Mouse (Mus musculus) kidney, postnatal 14 days (tissue): ENCODE results near the gene Pafah1b1.

Source experiments
- DNase-seq: peaks from one replicate; pipeline ENCODE4 v3.0.0; 2022; ENCODE audit warnings: mixed read lengths

The Pafah1b1 gene

DNA sequence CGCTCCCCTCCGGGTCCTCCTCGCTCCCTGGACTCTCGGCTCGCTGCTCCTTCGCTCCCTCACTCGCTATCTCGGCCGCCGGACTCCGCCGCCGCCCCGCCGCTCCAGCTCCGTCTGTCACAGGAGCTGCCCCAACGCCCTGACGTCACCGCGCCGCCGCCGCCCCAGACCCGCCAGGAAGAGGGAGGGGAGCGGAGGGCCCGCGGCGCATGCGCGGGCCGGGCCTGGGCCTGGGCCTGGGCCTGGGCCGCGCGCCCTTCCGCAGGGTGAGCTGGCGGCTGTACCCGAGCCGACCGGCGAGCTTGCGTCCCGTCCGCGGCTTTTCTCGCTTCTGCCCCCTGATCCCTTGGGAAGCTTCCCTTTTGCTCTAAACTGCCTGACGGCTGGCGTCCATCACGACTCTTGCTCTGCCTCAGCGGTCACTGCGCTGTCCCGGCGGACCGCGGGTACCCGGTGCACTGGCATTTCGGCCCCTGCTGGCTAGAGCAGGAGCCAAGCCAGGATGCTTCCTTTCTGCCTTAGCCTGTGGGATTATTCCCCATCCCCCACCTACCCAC lies at the start of gene Pafah1b1:
TSS of gene Pafah1b1 (minus strand) at position 436 of the 557 bp plus-strand sequence.
- DNase-seq: peak; percentile 98

DNA sequence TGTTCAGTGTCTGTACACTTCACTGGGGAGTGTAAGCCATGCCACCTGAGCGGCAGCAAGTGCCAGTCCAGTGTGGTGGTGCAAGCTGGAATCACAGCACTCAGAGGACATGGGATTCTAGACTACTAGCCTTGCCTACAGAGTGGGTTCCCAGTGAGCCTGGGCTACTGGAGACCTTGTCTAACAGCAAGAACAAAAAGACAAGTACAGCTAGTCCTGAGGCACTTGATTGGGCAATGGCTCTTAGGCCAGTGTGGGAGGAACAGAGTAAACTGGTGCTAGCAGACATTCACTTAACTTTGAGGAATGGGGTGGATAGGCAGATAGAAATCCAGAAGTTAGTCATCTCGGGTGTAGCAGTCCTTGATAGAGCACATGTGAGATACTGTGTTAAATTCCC lies 47.9 kb upstream of the Pafah1b1 start:
- DNase-seq: no peak

DNA sequence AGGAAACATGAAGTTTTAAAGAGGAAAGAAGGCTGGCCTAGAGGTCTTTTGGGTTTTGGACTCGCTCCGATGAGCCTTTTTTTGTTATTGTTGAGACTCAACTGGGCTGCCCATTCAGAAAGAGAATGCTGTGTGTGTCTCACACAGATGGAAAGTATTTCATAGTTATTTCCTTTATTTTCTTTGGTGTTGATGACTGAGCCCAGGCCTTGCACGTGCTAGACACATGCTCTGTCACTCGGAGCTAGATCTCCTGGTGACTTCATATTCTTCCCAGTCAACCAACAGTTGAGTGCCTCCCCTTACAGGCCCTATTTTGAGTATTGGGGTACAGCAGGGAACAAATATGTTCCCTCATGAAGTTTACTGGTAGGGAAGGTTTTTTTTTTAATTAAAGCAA lies 47.2 kb upstream of the Pafah1b1 start:
- no peak for DNase-seq

DNA sequence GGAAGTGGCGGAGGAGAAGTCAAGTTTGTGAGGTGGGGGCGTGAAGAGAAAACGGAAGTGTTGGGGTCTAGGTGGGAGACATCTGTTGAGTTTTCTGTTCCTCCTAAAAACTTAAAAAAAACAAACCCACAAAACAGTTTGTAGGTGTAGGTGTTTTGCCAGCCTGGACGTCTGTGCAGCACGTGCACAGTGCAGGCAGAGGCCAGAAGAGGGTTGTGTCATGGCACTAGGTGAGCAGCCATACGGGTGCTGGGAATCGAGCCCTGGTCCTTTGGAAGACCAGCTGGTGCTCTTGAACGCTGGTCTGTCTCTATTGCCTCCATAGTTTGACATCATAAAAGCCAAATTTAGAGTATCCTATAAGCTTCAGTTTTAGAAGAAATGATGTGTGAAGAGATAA lies 46.8 kb upstream of the Pafah1b1 start:
- DNase-seq: no peak

DNA sequence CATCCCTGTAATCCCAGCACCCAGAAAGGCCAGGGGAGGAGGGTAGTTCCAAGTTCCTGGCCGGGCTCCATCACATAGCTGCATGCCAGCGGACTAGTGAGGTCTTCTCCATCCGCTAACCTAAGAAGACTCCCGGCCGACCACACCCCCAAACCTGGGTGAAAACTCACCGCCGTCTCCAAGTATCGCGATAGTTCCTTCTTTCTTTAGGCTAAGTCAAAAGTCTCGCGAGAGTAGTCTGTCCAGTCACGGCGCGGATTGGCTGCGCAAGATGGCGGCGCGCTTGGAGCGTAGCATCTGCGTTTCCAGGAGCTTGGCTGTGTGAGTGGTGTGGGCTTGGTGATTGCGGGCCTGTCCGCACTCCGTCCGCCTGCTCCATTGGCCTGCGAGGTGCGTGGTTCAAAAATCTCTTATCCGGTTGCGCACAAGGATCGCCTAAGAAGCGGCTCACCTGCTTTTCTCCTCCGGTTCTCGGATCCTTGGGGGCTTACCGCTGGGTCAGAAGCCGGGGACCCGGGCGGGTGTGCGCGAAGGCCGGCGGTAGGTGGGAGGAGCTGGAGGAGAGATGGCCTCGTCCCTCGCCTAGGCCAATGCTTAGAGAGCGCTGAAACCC lies 46.2 kb upstream of the Pafah1b1 start, which contains the start of gene Mettl16:
TSS of gene Mettl16 (plus strand) at position 236 of the 613 bp plus-strand sequence.
- DNase-seq: peak; percentile 97

DNA sequence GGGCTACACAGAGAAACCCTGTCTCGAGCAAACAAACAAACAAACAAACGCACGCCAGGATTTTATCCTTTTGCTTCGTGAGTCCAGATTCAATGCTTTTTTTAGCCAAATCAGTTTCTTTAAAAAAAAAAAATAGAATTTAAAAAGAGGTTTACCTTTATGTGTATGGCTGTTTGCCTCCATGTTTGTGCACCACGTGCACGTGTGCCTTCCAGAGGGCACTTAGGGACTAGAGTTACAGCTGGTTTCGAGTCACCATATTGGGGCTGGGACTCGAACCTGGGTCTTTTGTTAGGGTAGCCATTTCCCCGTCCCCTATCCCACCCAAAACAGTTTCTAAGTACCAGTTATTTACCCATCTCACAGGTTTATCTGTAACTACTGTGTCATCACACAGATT lies 45.6 kb upstream of the Pafah1b1 start:
- DNase-seq: no peak

DNA sequence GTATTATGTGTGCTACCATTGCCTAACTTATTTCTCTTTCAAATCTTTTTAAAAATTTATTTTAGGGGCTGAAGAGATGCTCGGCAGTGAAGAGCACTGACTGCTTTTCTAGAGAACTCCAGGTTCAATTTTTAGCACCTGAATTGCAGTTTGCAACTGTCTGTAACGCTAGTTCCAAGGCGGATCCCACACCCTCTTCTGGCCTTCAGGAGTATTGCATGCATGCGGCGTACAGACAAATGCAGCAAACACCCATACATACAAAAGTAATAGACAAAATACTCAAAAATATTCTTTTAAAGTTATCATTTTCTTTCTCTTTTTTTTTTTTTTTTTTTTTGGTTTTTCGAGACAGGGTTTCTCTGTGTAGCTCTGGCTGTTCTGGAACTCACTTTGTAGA lies 43.6 kb upstream of the Pafah1b1 start:
- peak; percentile 44 for DNase-seq

DNA sequence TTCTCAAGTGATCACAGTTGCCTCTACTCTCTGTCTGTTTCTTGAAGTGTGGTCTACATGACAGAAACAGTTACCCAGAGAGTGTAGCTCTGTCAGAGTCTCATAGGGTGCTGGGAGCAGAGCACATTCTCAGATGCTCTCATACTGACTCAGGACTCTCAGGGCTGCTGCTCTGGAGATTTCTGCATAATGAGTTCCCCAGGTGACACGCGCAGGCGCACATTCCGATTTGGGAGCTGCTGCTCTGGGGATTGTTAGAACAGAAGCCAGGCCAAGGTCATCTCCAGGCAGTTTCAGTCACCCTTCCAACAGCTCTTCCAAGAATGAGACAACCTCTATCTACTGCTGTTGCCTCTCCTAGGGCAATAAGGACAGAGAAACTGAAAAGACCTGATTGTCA lies 43.0 kb upstream of the Pafah1b1 start:
- DNase-seq: peak; percentile 40

DNA sequence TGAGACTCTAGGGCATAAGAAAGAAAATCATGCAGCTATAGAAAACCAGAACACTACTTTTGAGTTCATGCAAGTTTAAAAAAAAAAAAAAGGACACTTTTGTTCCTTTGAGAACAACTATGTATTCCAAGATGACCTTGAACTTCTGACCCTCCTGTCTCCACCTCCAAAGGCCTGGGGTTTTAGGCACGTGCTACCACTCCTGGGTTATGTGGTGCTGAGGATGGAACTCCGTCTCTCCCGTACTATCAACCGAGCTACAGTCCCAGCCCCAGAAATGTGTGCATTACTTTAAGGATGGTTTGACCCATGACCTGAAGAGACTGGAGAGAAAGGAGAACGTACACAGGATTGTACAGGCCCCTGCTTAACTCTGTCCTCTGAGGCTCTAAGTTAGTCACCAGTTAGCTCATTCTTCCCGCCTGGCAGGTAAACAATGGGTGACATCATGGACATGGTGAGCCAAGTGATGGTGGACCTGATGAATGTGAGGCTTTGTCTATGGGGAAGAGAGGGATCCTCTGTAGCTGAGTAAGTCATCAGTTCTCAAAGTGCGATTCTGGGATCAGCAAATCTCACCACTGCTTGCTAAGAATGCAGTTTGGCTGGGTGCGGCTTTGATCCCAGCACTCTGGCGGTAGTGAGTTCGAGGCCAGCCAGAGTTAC lies 39.6 kb upstream of the Pafah1b1 start:
- no peak for DNase-seq

DNA sequence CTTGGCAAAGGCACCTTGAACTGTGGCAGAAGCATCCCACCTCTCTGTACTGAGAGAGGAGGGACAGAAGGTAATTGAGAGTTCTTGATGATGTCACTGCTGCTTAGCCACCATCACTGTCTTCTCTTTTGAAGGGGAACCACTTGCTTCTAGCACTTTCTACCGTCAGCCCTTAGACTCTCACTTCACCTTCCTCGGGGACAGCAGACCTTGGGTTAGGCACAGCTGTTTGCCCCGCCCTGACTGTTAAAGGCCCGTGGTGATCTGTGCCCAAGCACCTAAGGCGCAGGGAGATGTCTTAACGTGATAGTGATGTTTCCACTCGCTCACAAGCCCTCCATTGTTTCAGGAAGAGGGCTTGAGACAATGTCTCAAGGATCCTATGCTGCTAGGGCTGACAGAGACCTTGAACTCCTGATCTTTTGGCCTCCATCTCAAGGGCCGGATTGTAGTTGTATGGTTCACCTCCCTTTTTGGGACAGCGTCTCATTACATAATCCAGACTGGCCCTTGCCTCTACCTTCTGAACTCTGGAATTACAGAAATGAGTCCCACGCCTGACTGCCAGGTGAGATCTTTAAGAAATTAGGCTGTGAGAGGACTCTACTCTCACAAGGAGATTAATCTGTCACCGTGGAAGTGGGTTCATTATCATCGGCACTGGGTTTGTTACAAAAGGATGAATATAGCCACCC lies 36.7 kb upstream of the Pafah1b1 start:
- DNase-seq: no peak

DNA sequence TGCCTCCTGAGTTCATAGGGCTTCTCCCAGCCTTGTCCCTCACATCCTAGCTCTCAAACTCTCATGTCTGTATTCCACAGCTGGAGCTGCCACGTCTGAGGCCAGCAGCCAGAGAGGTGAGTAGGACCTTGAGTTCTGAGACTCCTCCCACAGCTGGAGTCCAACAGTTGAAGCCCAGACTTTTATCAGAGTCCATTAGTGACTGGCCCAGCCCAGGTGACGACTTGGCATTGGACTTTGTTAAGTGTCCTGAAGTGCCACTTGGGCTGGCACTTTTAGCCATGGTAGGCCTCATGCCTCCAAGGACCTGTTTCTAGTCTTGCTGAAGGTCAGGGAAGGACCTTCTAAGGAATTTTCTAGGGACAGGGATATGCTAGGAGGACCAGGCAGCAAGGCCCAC lies 32.2 kb upstream of the Pafah1b1 start:
- peak; percentile 17 for DNase-seq

DNA sequence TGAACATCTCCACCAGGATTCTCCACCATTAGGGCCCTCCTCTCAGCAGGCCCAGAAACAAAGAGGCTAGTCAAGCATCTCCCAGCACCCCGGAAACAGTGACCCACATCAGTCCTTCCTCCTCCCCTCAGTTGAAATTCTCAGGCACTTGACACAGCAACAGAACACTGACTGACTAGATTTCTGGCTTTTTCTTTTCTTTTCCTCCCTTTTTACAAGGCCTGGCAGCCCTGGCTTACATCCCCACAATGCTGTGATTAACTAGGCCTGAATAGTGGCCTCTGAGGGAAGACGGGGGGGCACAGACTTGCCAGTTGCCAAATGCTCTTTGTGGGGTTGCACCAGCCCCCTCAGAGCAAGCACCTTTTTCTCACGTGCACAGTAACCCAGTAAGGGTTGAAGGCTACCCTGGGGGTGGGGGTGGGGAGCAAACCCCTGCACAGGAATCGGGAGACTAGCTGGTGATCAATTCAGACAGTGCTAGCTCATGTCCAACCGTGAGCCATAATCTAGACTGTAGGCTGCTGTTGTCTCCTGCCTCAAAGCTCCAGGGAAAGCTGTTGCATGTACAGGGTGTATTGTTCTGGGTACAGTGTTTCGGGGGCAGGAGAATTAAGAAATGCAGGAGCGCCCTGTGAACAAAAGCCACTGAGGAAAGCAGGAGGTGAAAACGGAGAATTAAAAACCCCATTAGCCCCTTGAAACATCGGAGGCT lies 27.0 kb upstream of the Pafah1b1 start:
- DNase-seq: no peak

DNA sequence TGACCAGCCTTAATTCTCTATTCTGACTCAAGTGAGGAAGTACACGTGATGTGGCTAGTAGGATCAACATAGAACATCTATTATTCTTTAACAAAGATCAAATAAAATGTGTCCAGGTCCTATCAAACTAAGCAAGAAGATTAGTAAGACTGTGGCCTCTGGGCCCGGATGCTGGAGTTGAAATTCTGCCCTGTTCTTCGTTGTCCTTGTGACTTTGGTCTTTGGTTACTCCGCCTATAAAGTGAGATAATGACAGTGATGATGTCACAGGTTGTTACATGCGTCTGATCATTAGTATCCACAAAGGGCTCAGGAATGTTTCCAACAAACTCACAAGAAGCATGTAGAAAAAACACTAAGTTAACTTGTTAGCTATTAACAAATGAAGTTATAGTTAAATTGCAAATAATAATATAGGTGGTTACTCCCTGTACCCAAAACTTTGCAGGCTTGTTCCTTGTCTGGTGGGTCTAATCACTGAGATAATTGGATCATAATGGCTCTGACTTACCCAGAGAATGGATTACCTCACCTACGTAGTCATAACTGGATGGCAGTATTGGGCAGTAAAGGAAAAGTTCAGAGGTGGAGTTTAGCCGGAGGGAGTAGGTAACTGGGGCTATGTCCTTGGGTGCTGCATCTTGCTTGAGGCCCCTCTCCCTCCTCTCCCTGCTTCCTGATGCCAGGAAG lies 26.3 kb upstream of the Pafah1b1 start:
- no peak for DNase-seq

DNA sequence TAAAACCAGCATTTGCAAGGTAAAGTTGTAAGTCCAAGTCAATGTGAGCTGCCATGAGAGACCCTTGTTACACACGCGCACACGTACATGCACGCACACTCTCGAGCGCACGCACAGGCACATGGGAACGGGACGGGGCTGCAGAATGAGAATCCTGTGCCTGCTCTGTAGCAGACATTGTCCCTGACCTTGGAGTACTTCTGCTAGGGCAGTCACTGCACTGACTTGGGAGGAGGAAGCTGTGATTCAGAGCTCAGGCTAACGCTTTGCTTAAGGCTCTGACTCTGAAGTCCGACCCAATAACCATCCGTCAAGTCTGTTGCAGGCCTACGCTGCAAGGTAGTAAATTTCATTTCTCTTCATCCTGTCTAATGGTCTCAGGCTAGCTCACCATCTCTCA lies 24.8 kb upstream of the Pafah1b1 start:
- DNase-seq: no peak

DNA sequence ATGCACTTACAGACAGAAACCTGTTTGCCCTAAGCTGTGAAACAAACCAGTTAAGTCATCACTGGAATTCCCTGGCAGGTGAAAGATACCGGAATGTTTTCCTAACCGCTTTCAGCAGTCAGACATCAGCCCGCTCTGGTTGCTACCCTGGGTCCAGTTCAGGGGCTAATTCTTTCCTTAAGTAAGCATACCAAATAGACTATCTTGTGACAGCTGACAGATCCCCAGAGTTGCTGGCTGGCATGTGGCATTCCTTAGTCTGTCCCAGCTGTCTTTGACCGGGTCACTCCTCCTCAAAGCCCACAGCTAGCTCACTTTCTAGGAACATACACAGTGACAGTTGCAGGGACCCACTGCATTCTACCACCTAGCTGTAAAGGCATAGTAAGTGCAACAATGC lies 23.6 kb upstream of the Pafah1b1 start:
- DNase-seq: peak; percentile 17

DNA sequence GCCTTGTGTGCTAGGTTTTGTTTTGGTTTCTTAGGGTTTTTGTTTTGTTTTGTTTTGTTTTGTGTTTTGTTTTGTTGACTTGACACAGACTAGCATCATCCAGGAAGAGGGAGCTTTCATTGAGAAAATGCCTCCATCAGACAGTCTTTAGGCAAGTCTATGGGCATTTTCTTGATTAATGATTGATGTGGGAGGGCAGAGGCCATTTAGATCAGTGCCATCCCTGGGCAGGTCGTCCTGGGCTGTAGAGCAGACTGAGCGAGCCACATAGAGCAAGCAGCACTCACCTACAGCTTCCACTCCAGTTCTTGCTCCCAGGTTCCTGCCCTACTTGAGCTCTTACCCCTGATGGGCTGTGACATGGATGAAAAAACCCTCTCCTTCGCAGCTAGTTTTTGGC lies 13.4 kb upstream of the Pafah1b1 start:
- DNase-seq: peak; percentile 37

DNA sequence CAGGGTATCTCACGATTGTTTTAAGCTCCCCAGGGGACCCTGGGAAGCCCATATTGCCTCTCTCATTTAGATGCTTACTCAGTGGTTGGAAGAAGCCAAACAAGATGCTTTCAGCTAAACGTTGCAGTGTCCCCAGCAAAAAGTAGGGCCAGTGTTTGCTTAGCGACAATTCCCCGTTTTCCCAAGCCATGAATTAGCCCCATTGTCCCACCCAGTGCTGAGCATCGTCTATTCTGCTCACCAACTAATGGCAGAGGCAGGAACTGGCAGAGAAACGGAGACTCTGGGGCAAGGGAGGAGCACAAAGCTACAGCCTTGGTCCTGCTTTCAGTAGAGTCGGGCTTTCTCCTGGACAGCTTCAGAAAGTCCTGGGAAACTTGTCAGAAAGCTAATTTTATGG lies 10.4 kb upstream of the Pafah1b1 start:
- DNase-seq: no peak

DNA sequence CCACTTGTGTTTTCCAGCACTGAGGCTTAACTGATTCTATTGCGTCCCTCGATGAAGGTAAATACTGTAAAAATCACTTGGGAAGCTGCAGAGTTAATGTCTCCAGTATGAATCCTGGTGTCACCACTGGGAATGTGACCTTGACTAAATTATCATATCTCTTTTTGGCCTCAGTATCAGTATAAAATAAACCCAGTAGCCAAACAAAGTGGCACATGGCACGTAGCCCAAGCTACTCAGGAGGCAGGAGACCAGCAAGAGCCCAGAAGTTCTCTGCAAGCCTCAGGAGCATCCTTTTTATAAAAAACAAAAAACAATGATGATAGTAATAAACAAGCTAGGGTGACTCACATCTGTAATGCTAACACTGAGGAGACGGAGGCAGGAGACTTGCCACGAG lies 711 bp upstream of the Pafah1b1 start:
- no peak for DNase-seq

DNA sequence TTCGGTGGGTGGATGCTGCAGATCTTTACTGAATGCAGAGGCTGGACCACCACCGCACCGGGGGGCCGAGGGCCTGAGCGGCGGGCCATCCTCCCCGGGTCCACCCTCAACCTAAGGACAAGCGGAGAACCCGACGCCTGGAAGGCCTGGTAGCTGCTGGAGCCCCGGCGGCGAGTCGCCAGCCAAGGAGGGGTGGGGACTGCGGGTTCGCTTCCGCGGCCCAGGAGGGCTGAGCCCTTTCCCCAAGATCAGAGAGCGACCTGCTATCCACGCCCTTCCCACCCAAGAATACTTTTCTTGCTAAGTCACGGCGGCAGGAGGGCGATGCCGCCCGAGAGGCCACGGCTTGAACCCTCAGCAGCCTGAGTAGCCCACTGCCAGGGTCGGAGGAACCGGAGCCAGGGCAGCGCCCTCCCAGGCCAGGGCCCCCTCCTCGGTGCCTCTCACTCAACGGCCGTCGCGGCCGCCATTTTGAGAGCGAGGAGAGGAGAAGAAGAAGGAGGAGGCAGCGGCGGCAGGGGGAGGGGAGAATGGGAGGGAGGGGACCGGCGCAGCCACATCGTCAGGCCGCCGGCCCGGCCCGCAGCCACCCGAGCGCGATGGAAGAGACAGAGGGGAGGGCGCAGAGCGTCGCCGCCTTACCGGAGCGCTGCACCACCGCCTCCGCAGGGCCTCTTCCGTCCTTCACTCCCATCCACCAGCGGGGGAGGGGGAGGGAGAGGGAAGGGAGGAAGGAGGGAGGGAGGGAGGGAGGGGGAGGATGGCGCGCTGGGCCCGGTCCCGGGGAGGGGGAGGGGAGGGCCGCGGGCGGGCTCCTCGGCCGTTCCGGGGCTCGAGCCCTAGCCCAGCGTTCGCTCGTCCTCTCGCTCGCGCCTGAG lies 874 bp downstream of the Pafah1b1 start:
- peak; percentile 91 for DNase-seq

DNA sequence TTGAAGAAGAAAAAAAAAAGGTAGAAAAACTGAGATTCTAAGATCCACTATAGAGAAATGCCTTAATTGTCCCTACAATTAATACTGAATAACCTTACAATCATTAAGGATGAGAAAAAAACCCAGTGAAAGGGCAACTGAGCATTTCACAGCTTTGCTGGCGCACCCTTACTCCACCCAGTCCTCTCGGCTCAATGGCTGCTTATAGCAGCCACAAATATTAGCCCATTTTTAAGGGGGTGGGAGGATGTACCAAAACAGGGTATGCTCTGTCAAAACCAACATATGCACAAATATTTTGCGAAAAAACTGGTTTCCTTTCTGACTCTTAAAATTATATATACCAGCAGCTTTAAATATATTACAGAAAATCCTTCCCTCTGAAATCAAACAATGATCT lies 2.5 kb downstream of the Pafah1b1 start:
- DNase-seq: no peak

DNA sequence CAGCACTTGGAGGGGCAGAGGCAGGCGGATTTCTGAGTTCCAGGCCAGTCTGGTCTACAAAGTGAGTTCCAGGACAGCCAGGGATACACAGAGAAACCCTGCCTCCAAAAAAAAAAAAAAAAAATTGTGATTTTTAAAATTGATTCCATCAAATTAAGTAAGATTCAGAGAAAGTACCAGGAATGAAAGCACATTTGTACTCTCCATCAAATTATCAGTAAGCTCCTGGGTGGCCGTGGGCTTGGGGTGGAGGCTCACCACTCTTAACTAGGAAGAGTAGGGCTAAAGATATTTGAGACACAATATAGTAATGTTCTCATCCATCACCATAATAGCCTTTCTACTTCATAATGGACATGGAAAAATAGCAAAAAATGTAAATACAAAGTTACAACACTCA lies 3.3 kb downstream of the Pafah1b1 start:
- DNase-seq: no peak

DNA sequence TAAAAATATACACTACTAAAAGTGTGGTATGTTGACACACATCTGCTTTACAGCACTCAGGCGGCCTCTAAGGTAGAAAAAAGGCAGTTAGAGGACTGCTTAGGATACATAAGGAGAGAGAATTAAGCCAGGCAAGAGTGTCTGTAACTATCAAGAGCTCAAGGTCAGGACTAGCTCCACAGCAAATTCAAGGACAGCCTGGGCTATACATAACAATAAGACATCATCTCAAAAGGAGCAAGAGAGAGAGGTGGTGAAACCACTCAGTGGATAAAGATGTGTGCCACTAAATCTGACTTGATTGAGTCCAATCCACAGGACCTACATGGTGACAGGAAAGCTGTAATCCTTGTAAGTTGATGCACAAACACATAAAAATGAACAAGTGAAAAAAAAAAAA lies 3.8 kb downstream of the Pafah1b1 start:
- no peak for DNase-seq
